Mouse (Mus musculus): Measurements from ENCODE around the gene Itpka.
"Not testable (repeated sequence)": the region's sequence is repeated elsewhere in the genome, so short reads cannot be mapped to it uniquely, and the experiment has no call there.

The Itpka gene

DNA sequence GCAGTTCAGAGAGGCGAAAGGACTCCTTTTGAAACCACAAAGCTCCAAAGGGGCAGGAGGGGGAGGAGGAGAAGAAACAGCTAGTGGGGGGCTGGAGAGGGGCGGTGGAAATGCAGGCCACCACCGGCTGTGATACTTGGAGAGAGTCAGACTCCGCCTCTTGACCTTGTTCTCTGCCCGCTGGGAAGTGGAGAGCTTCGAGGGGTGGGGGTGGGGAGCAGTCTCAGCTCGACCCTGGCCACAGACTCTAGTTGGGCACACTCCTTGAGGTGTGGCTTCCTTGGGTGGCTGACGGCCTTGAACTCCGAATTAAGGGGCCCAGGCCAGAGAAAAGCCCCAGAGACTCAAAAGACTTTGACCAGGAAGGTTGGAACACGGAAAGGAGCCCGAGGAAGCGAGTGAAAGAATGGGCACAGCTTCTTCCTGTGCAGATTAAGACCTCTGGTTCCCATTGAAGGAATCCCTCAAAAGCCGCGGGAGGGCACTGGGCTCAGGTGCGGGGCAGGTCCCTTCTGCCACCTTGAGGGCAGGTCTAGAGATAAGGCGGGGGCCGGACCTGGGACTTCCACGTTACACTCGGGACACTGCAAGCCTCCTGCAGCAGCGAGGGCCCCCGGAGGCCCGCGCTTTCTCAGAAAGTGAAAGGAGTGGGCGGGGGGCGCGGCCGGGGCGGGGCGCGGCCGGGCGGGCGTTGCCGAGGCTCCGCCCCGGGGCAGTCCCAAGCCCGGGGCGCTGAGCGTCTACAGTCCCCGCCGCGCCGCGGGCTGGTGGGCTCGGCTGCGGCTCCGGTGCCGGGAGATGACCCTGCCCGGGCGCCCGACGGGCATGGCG is at the start of gene Itpka:
Gene Itpka, plus strand, starts transcription at position 757 of the 831 bp plus-strand sequence.
- DNase-seq = peak; percentile 71 to 78

DNA sequence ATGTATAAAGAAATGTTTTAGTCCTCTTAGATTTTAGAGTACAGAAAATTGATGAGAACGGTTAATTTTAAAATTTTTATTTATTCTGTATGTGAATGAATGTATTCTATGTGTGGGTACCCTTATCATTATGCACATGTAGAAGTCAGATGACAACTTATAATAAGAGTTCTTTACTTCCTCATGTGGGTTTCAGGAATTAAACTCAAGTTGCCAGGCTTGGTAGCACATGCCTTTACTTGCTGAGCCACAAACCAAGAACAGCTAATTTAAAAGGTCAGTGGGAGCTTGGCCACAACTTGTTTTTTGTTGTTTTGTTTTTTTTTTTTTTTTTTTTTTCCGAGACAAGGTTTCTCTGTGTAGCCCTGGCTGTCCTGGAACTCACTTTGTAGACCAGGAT is 47.3 kb upstream of the Itpka start:
- no peak for DNase-seq

DNA sequence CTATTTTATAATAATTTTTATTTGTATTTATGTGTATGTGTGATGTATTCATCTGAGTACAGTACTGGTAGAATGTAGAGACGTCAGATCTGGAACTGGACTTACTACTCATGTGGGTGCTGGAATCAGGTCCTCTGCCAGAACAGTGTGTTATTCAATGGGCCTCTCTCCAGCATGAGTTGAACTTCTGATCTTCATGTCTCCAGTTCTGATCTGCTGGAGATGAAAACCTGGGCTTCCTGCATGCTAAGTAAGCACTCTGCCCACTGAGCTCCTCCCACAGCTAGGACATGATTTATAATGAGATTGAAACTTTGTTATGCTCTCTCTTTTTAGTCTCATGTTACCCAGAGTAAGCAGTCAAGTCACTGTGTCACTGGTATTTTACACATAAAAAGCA is 46.0 kb upstream of the Itpka start:
- DNase-seq = no peak

DNA sequence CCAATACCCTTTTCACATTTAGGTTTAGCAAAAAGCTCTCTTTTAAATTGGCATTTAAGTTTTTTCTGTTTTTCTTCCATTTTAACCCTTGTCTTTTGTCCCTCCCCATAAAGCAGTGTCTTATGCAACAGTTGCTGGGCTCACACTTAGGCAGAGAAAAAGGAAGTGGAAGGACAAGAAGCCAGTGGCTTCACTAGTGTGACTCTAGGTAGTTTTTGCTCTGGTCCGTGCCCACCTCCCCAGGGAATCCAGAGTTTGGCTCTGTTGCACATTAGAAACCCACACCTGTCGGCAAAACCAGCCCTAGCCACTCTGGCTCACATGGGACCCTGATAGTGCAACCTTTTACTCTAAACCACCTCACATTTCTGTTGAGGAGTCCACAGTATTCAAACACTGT is 43.7 kb upstream of the Itpka start:
- DNase-seq = peak; percentile 58 to 70

DNA sequence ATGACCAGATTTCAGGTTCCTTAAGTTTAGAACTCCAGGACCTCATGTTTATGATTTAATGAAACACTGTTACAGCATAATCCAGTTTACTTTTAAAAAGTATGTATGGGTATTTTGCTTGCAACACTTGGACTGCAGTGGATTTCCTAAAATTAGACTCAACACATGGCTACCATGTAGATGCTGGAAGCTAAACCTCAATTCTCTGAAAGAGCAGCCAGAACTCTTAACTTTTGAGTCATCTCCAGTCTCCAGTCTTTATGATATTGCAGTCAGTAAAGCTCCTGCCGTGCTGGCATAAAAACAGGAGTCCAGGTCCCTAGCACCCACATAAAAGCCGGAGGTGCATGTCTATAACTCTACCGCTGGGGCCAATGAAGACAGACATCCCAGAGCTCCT is 42.2 kb upstream of the Itpka start:
- DNase-seq = no peak

DNA sequence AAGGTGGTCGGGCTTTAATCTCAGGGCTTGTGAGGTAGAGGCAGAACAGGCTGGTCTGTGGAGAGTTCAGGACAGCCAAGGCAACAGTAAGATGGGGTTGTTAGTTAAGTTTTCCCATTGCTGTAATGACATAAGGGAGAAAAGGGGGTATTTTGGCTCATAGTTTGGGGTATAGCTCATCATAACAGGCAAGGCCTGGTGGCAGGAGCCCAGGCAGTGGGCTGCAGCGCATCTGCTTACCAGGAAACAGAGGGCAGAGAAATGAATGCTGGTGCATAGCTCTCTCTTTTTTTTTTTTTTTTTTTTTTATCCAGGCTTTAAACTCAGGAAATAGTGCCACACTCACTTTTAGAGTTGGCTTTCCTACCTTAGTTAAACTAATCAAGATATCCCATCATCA is 39.0 kb upstream of the Itpka start:
- DNase-seq = no peak

DNA sequence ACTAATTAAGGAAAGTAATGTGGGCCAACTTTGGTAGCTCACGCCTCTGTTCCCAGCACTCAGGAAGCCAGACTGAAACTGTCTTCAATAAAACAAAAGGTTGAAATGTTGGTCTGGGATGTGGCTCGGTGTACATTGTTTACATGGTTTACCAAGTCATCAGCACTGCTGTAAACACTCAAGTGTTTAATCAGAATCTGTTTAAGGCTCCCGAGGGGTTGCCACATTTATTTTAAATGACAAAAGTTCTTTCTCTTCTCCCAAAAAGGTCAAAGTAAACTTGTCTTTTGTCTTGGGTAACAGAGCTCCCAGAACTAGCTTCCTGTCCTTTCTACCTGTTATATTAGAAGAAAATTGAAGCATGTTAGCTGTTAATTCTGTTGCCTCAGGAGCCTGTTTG is 34.5 kb upstream of the Itpka start:
- no peak for DNase-seq

DNA sequence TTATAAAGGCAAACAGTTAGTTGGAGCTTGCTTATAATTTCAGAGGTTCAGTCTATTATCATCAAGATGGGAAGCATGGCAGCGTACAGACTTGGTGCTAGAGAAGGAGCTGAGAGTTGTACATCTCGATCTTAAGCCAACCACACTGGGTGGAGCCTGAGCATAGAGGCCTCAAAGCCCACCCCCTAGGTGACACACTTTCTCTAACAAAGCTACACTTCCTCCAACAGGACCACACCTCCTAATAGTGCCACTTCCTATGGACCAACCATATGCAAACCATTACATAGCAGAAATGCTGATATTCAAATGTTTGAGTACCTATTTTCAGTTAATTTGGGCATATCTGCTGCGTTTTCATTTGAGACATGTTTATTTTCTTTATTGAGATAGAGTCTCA is 32.1 kb upstream of the Itpka start:
- DNase-seq = no peak

DNA sequence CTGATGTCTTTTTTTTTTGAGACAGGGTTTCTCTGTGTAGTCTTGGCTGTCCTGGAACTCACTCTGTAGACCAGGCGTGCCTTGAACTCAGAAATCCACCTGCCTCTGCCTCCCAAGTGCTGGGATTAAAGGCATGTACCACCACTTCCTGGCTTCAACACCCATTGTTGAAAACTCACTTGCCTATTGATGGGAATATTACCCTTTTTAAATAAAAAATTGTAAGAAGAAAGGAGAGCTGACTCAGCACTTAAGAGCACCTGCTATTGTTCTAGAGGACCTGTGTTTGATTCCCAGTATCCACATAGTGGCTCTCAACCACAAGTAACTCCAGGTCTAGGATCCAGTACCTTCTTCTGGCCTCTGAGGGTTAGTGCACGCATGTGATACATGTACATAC is 26.3 kb upstream of the Itpka start:
- not testable (repeated sequence) for DNase-seq

DNA sequence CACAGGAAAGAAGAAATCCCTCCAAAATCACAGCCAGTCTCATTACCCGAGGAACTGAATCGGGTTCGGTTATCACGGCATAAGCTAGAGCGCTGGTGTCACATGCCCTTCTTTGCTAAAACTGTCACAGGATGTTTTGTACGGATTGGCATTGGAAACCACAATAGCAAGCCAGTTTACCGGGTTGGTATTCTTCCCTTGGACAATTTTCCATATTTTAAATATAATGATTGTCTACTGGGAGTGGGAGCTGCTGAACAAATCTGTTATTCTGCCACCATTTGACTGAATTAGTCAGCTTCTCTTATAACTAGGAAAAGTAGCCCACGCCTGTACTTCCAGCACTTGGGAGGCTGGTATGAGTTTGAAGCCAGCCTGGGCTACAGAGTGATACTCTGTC is 21.1 kb upstream of the Itpka start:
- DNase-seq = no peak

DNA sequence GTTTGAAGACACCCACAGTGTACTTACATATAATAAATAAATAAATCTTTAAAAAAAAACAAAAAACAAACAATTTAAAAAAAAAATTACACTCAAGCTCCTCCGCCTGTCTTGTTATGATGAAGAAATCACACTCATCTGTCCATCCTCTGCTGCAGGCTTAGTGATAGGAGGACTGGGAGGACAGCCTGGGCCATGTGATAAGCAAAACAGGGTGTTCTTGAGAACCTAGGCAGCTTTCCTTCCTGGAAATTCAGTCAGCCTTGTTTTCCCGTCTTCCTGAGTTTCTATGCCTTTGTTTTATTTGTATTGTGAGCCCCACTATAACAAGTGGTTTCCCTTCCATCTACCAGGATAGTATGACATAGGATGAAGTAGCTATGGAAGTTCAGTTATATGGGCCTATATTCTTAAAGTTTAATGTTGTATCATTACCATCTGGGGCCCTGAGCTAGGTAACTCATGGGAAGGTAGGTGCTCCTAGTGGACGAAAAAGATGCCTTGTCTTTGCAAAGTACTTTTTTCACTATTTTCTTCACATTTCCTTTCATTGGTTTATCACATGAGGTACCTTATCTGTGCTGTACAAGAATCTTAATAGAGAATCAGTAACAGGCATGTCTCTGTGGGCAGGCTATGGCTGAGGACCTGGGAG is 14.2 kb upstream of the Itpka start:
- no peak for DNase-seq

DNA sequence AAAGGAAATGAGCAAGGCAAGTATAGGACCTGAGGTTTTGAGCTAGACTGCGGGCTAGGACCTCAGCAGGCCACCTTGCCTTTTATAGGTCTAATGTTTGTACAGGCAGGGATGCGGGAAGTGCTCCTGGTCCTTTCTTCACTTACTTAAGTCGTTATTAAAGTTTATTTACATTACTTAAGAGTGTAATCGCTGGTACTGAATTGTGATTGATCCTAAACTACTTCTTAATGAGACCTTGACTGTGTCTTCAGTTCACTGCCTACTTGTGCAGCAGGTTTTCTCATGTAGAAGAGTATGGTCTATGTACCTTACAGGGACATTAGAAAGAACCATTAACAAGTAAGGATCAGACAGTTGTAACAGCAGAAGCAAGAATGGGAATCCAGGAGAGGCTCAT is 11.4 kb upstream of the Itpka start:
- no peak for DNase-seq

DNA sequence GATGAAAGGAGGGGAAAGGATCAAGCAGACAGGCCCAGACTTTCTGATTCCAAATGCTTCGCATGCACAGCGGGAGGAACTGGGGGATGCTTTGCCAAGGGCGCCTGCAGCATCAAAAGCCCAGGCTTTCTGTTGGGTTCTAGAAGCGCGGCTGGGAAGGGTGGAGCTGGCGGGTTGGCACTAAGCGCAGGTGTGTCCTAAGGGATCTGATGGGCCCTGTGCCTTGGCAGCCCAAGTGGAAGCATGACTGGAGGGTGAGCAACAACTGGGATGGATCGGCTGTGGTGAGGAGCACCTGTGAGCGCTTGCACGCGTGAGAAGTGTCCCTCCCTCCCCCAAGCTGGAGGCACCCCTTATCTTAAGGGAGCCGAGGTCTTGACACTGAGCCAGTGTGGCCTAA is 5.0 kb upstream of the Itpka start:
- DNase-seq = no peak

DNA sequence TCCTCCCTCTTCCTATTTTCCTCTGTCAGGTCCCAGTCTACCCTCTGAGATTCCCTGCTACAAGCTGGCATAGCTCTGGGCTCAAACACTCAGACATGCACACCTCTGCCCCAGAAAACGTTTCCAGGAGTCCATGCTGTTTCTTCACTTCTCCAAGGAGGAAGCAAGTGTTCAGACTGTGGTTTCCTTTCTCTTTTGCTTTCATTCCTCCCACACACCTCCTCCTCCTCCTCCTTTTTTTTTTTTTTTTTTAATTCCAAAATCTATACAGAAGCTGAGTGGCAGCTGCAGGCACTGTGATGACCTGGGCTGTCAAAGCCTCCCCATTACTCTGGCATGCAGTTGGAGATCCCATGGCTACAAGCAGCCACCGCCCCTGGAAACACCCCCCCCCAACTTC is 1.6 kb upstream of the Itpka start:
- no peak for DNase-seq

DNA sequence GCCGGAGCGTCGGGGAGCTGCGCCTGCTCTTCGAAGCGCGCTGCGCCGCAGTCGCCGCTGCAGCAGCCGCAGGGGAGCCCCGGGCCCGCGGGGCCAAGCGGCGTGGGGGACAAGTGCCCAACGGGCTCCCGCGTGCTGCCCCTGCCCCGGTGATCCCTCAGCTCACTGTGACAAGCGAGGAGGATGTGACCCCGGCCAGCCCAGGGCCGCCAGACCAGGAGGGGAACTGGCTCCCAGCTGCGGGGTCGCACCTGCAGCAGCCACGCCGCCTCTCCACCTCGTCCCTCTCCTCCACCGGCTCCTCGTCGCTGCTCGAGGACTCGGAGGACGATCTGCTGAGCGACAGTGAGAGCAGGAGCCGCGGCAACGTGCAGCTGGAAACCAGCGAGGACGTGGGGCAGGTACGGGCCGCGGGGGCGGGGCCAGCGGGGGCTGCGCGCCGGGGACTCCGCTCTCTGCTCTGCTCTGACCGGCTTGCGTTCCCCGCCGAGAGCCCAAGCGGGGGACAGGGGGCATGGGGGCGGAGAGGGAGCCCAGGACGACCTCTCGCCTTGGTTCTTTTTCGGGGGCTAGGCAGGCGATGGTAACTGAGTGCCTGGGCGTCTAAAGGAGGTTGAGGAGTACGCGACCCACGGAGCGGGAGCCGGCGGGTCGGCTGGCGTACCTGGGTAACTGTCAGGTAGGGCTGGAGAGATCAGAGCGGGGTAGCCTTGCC is 481 bp downstream of the Itpka start:
- DNase-seq = peak; percentile 60 to 67

DNA sequence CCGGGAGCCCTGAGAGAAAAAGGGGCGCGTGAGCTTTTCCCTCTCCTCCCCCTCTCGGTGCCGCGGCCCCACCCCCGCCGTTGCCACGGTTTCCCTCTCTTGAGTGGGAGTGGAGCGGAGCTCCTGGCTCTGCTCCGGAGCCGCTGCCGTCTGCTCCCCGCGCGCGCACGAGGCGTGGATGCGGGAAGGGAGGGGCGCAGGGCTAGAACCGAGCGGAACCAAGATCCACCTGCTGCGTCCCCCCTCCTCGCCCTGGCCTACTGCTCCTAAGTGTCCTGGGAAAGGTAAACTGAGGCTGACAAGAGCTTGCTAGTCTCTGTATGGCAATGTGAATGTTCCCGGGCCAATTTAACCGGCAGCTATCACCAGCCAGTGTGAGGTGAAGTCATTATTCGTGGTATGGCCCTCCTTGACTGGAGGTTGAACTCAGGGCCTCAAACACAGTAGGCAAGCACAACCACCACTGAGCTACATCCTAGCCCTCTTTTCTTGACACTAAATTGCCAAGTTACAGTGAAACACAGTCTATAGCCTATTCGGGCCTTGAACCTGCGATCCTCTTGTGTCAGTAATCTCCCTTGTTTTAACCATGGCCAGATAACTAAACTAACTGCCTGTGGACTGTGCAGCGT is 1.2 kb downstream of the Itpka start:
- peak; percentile 10 to 12 for DNase-seq

DNA sequence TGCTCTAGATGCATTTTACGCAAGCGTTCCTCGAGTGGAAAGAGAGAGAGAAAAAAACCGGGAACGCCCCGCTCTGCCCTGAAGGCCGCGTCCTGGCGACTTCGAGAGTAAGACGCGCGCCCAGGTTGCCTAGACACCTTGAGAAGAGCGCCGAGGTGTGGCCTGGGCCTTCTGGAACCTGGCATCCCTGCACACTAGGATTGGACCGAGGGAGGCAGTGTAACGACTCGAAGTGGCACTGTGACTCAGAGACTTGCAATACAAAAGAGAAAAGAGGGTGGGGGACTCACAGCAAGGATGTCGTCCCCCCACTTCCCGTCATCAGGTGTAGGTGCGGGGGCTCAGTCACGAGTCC is 1.6 kb downstream of the Itpka start:
- no peak for DNase-seq

DNA sequence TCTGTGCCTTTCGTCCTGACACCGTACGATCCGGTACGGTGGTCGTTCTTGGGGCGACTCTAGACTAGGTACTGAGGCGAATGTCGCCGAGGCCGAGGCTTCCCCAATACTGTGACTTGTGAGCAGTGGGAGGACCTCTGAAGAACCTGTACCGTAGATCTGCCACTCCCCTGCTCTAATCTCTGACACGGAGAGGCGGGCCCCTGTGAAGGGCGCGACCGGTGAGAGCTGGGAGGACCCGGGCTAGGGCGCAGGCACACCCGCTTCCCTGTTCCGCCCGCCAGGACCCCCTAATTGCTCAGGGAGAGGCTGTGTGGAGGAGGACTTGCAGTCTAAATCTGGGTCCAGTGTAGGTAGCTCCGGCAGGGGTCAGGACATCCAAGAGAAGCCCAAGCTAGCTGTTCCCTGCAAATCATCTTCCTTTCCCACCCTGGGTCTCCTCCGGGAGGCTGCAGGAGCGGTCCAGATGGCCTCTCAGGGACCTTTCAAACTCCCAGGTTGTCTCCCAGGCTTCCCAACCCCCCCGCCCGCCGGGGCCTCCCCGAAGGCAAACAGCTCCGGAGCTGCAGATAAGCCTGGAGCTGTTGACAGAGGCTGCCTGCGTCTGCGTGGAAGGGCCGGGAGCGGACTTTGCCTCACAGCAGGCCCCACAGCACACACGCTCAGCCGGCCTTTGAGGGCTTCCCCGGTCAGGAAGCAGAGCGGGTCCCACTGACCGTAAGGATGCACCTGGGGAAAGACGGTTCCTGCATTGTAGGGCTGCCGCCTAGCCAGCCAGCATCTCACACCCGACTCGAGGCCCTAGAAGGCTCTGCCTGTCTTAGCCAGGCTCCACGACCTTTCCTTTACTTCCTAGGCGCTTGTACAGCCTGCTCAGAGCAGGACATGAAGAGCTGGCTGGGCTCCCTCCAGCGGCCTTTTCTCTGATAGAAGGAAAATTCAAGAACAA is 2.3 kb downstream of the Itpka start:
- peak; percentile 48 to 49 for DNase-seq

DNA sequence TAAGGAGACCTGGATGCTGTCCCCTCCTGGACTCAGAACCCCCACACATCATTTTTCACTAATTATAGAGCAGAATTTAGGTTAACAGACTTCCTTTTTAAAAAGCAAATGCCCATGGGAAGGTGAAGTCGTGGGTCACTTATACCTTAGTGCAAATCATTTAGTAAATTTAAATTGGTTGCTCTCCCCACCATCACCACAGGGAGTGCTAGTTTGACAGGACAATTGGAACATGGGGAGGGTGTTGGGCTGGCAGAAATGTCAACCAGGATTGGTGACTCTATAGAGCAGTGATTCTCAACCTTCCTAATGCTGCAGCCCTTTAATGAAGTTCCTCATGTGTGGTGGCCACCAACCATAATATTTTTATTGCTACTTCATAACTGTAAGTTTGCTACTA is 3.1 kb downstream of the Itpka start:
- DNase-seq = peak; percentile 59 to 62

DNA sequence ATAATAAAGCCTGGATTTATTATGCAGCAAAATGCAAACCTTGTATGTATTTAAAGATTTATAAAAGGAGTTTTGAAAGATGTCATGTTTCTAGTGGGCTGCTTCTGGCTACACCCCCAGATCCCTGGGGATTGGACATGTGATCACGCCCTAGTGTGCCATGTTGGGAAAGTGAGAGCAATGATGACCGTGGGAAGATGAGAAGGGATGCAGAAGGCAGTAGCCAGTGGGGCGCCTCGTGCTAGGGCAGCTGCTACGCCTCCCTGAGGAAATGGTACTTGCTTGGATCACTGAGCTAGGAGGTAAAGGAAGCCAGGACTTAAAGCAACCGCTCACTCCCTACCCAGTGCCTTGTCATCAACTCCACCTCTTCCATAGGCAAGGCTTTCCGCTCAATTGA is 5.4 kb downstream of the Itpka start:
- no peak for DNase-seq

DNA sequence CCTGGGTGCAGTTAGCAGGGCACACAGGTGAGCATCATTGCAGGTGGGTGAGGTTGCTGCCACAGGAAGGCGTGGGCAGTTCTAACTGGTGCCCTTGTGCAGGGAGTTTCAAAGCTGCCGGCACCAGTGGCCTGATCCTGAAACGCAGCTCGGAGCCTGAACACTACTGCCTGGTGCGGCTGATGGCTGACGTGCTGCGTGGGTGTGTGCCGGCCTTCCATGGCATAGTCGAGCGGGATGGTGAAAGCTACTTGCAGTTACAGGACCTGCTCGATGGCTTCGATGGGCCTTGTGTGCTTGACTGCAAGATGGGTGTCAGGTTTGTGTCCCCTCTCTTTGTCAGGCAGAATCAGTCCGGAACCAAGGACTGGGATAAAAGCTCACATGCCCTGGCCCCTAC is 7.1 kb downstream of the Itpka start:
- DNase-seq = no peak

DNA sequence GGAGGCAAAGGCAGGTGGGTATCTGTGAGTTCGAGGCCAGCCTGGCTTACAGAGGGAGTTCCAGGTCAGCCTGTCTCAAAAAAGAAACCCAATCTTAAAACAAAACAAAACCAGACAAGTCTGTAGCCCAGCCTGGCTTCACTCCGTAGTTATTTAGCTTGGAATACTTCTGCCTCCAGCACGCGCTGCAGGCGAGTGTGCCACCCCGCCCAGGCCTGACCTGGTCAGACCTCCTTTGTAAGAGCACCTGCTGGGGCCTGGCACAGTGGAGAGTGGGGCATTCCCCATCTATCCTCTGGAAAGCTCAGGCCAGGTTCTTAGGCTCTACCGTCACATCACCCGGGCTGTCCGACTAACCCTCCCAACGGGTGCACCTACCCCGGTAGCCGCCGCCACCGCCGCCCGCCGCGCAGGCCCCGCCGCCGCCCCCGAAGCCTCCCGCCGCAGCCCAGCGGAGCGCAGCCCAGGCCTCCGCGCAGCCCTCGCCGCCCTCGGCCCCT is 15.5 kb downstream of the Itpka start:
- peak in 1 of 2 experiments; percentile 36 for DNase-seq

All from B cell, adult 2 months (primary cell).